Mouse (Mus musculus) kidney, adult 2 months (tissue): ENCODE data around the gene Oscar. TPM values are rescaled to one million over a fixed set of nuclear protein-coding genes. Genes with fewer than 3 reads are reported as not detected.

Source experiments
- DNase-seq: peaks from one replicate; pipeline ENCODE4 v3.0.0; 2021
- H3K27ac ChIP-seq: fragments of 200-500 bp; 2 replicates; pipeline ENCODE4 v1.5.1; 2012; ENCODE audit warnings: low read depth, low read length, control low read depth, inconsistent platforms; ENCODE audit not compliant: insufficient read depth
- H3K27me3 ChIP-seq: fragments of 200-500 bp; replicated peaks from 2 replicates; pipeline ENCODE4 v1.6.1; 2012; ENCODE audit warnings: mild to moderate bottlenecking, moderate library complexity, low read length, inconsistent platforms; ENCODE audit not compliant: control insufficient read depth, insufficient read depth
- H3K36me3 ChIP-seq: fragments of 200-500 bp; 2 replicates; pipeline ENCODE4 v1.6.1; 2012; ENCODE audit warnings: mild to moderate bottlenecking, moderate library complexity, low read length, inconsistent platforms; ENCODE audit not compliant: control insufficient read depth, insufficient read depth
- H3K4me1 ChIP-seq: fragments of 200-500 bp; 2 replicates; pipeline ENCODE4 v1.6.1; 2011; ENCODE audit warnings: low read length; ENCODE audit not compliant: control insufficient read depth, insufficient read depth
- H3K4me3 ChIP-seq: fragments of 200-500 bp; 2 replicates; pipeline ENCODE4 v1.5.1; 2011; ENCODE audit warnings: mild to moderate bottlenecking, low read depth, low read length, control low read depth; ENCODE audit not compliant: insufficient read depth
- CTCF ChIP-seq: fragments of 200-500 bp; conservative IDR thresholded peaks from 2 replicates; pipeline ENCODE4 v1.5.1; 2011; ENCODE audit warnings: low read depth, mild to moderate bottlenecking, control low read depth, low read length, moderate library complexity, mixed read lengths; ENCODE audit not compliant: insufficient read depth, insufficient read length
- POLR2A ChIP-seq: fragments of 200-500 bp; IDR thresholded peaks from one replicate; pipeline ENCODE4 v1.6.1; 2011; ENCODE audit warnings: low read depth, low read length, control low read depth
- WGBS: fragments of 180-500 bp; shearing (Covaris S2); methylation state at CpG from one replicate; pipeline ENCODE4 v1.1.7; 2018; 5-methylcytosine and 5-hydroxymethylcytosine counted together
- polyA plus RNA-seq: library from polyadenylated mRNA; depleted of rRNA; stranded (reverse); fragments of >200 nt; gene quantifications from 2 replicates; pipeline ENCODE4 v1.2.3, GENCODE M21; 2012; rRNA removed

The Oscar gene
- polyA plus RNA-seq: 0.19 and 0.26 TPM in 2 replicates

GRCm38 (mm10) chr7:3616057-3616388 lies at the start of gene Oscar:
Gene Oscar, minus strand, starts transcription at chr7:3616157.
- H3K4me3 ChIP-seq: no peak within 1 kb of the TSS; the same call in 1 of the 2 replicates
- no peaks in the 10 kb centered on the region; the same call in 1 of the 2 replicates for H3K36me3 ChIP-seq
- no peak for TF ChIP-seq CTCF
- 81% methylated on average over 4 of the region's 4 CpGs for WGBS
- no peaks in the 10 kb centered on the region for H3K27me3 ChIP-seq
- H3K4me1 ChIP-seq: no peaks in the 10 kb centered on the region
- no peak for DNase-seq
- no peak within 1 kb of the TSS for H3K27ac ChIP-seq

GRCm38 (mm10) chr7:3665215-3666114 lies 49.5 kb upstream of the Oscar start, which contains the start of gene Leng1:
Gene Leng1, minus strand, starts transcription at chr7:3665840.
- H3K36me3 ChIP-seq: no peaks in the 10 kb centered on the region; the same call in 1 of the 2 replicates
- no peak for TF ChIP-seq CTCF
- peak; percentile 96 for TF ChIP-seq POLR2A
- H3K27ac ChIP-seq: peak within 1 kb of the TSS; percentile 87
- H3K4me3 ChIP-seq: peak within 1 kb of the TSS; percentile 87
- H3K27me3 ChIP-seq: no peaks in the 10 kb centered on the region
- DNase-seq: peak; percentile 99
- WGBS: 3% methylated on average over 45 of the region's 45 CpGs
- peaks cover 7% of the 10 kb centered on the region; the same call in 1 of the 2 replicates for H3K4me1 ChIP-seq

GRCm38 (mm10) chr7:3664524-3665214 lies 48.7 kb upstream of the Oscar start:
- peak overlapping the region; percentile 87 for H3K4me3 ChIP-seq
- WGBS: 21% methylated on average over 15 of the region's 15 CpGs
- DNase-seq: peak; percentile 70
- no peak for TF ChIP-seq POLR2A
- H3K27me3 ChIP-seq: no peaks in the 10 kb centered on the region
- H3K27ac ChIP-seq: peak overlapping the region; percentile 87
- H3K36me3 ChIP-seq: peaks cover under 1% of the 10 kb centered on the region; the same call in 1 of the 2 replicates
- peaks cover 7% of the 10 kb centered on the region; the same call in 1 of the 2 replicates for H3K4me1 ChIP-seq

- Histone ChIP-seq H3K27me3 (no peaks in the 10 kb centered on the region), H3K4me3 (no peak overlapping the region), H3K27ac (no peak overlapping the region), H3K4me1 (no peaks in the 10 kb centered on the region), H3K36me3 (peaks cover 5% of the 10 kb centered on the region)
- no peak for DNase-seq
- TF ChIP-seq CTCF (no peak), POLR2A (no peak)
- 87% methylated on average over 14 of the region's 14 CpGs for WGBS
These were observed 42.6 kb upstream of the Oscar start for GRCm38 (mm10) chr7:3658578-3658977.

- Histone ChIP-seq H3K36me3 (peaks cover 5% of the 10 kb centered on the region), H3K4me3 (no peak overlapping the region)
- 83% methylated on average over 4 of the region's 4 CpGs for WGBS
These were observed 41.0 kb upstream of the Oscar start for GRCm38 (mm10) chr7:3656966-3657365.

GRCm38 (mm10) chr7:3646641-3647040 lies 30.7 kb upstream of the Oscar start:
- Histone ChIP-seq H3K27ac (no peak overlapping the region), H3K4me1 (peaks cover 14% of the 10 kb centered on the region), H3K4me3 (peak overlapping the region; percentile 99; the same call in 1 of the 2 replicates), H3K36me3 (peaks cover 2% of the 10 kb centered on the region; the same call in 1 of the 2 replicates), H3K27me3 (no peaks in the 10 kb centered on the region)
- DNase-seq: no peak
- 43% methylated on average over 4 of the region's 4 CpGs for WGBS
- TF ChIP-seq CTCF (no peak), POLR2A (no peak)

More at GRCm38 (mm10) chr7:3656966-3657365, 41.0 kb upstream of the Oscar start:
- Histone ChIP-seq H3K27me3 (no peaks in the 10 kb centered on the region), H3K4me1 (no peaks in the 10 kb centered on the region), H3K27ac (no peak overlapping the region)
- no peak for TF ChIP-seq POLR2A
- DNase-seq: no peak

GRCm38 (mm10) chr7:3646188-3646587 lies 30.2 kb upstream of the Oscar start:
- 4% methylated on average over 9 of the region's 9 CpGs for WGBS

More at GRCm38 (mm10) chr7:3646188-3646587, 30.2 kb upstream of the Oscar start:
- Histone ChIP-seq H3K36me3 (peaks cover 2% of the 10 kb centered on the region; the same call in 1 of the 2 replicates), H3K4me3 (peak overlapping the region; percentile 99), H3K27me3 (no peaks in the 10 kb centered on the region), H3K27ac (no peak overlapping the region), H3K4me1 (peaks cover 14% of the 10 kb centered on the region)
- TF ChIP-seq CTCF: no peak
- DNase-seq: no peak
